Mouse (Mus musculus): ENCODE data around the gene Lrrn3. TPM values are rescaled to one million over a fixed set of nuclear protein-coding genes. Genes with fewer than 3 reads are reported as not detected.

Lrrn3 gene
- polyA plus RNA-seq, 1 experiment from 2014 or later: 95.4 TPM

DNA sequence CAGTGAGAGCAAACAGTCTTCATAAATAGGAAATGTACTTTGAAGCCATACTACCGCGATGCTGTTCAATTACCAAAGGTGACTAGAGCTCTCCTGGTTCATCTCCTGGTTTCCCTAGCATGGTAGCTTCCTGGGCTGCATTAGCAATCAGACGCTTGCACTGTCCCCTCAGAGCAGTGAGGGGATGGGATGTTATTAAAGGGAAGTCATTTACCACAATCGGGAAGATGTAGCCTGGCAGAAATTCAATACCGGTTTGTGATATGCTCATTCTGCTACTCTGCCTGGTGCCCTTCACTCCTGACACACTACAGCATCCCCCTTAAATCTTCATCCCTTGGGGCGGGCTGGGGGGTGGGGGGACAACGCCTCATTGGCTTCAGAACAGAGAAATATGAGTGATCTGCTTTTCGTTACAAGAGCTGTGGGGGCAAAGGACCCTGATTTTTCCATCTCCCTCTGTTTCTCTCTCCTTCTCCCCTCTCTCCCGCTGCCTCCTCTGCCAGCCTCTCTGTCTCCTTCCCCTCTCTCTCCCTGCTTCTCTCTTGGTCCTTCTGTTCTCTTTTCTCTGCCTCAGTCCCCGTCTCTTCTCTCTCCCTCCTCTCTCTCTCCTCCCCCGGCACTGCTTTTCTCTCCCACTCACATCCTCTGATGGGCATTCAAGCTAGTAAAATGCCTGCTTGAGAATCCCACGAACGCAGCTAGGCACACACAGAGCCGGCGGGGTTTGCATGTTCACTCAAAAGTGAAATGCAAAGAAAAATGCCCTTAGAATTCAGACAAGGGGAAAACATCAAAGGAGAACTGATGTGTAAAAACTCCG, 1.3 kb downstream of the Lrrn3 start:
- Histone ChIP-seq H3K36me3 (no peaks in the 10 kb centered on the region), H3K4me2 (peak overlapping the region; percentile 70), H3K27ac (replicated peaks) (peak overlapping the region; percentile 97), H3K4me3 (peak overlapping the region; percentile 62), H3K27me3 (no peaks in the 10 kb centered on the region), H3K4me1 (replicated peaks) (peaks cover 34% of the 10 kb centered on the region), H3K9ac (peak overlapping the region; percentile 92), H3K9me3 (no peaks in the 10 kb centered on the region)
- peak; percentile 67 for ATAC-seq (ENCODE audit: low read depth)
- 12% methylated on average over 16 of the region's 16 CpGs for WGBS

DNA sequence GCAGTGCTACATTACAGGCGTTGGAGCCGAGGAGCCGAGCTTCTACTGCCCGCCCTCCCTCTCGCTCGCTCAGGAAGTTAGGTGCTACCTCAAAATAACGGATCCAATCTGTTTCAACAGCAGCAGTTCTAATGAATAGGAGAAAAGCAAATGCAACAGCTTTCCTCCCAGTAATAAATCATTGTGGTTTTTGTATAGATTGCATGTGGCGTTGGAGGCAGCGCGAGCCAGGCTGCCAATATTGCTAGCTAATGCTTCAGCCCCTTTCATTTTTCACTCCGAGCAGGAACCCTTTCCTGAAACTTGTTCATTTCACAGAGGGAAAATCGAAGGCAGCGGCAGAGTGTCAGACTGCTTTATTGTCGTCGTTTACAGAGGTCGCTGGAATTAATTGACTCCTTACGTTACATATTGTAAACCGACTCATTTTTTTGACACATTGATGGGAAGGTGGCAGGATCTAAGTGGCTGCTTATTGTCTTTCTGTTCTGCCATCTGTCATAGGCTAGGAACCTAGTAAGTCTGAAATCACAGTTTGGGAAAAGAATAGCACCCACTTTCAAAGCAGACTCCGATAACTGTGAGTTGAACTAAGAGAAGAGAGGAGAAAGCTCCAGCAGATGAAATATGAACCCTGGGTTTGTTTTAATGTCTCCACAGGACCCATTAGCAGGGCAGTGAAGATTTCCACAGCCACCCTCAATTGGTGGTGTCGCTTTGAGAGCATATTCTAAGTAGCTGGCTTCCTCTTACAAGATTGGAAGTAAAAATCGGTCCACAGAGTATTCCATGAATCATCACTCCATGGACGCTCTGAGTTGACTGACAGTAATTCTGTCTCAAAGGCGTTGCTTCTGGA, 2.4 kb downstream of the Lrrn3 start:
- Histone ChIP-seq H3K4me2 (peak overlapping the region; percentile 70), H3K9me3 (no peaks in the 10 kb centered on the region), H3K9ac (peak overlapping the region; percentile 92), H3K36me3 (no peaks in the 10 kb centered on the region), H3K4me3 (peak overlapping the region; percentile 62), H3K27me3 (no peaks in the 10 kb centered on the region), H3K27ac (replicated peaks) (peak overlapping the region; percentile 97), H3K4me1 (replicated peaks) (peaks cover 34% of the 10 kb centered on the region)
- WGBS: 7% methylated on average over 23 of the region's 23 CpGs
- no peak for ATAC-seq (ENCODE audit: low read depth)

DNA sequence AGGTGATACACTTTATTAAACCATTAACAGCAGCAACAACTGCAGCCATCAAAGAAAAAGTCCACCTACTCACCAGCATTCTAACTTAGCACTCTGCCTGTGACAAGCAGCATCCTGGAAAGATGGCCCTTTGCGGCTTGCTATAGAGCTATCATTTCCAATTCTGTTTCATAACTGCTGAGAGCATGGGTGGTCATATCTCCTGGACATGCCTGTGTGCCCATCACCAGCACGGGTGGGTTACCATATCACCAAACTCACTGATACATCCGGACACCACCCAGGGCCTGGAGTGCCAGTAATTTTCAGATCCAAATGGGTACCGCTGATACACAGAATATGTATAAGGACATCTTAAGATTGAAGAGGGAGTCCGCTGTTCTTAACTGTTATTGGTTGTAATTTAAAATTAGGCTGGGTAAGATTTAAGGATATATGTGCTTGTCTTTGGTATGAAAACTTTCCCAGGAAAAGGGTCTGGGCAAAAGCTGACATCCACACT, 3.1 kb downstream of the Lrrn3 start:
- 71% methylated on average over 5 of the region's 5 CpGs for WGBS
- Histone ChIP-seq H3K4me3 (peak overlapping the region; percentile 62), H3K27me3 (no peaks in the 10 kb centered on the region), H3K27ac (replicated peaks) (peak overlapping the region; percentile 97), H3K9me3 (no peaks in the 10 kb centered on the region), H3K9ac (peak overlapping the region; percentile 92), H3K4me2 (peak overlapping the region; percentile 70), H3K4me1 (replicated peaks) (peaks cover 34% of the 10 kb centered on the region), H3K36me3 (no peaks in the 10 kb centered on the region)
- no peak for ATAC-seq (ENCODE audit: low read depth)

DNA sequence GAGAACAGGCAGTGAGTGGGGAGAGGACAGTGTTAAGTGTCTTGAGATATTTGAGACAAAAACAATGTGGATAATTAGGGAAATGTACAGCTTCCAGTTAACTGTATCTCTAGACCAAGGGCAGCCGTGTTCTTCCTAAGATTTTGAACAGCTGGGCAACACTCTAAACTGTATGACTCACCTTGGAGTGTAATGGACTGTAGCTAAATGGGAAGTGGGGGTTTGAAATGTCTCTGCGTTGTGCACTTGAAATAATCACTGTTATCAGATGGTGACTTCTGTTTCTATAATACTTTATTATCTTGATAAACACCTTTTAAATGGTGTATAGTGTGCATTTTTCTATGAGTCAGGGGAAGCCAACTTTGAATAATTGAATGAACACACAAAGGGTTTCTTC, 4.7 kb downstream of the Lrrn3 start:
- 58% methylated on average over 2 of the region's 2 CpGs for WGBS

DNA sequence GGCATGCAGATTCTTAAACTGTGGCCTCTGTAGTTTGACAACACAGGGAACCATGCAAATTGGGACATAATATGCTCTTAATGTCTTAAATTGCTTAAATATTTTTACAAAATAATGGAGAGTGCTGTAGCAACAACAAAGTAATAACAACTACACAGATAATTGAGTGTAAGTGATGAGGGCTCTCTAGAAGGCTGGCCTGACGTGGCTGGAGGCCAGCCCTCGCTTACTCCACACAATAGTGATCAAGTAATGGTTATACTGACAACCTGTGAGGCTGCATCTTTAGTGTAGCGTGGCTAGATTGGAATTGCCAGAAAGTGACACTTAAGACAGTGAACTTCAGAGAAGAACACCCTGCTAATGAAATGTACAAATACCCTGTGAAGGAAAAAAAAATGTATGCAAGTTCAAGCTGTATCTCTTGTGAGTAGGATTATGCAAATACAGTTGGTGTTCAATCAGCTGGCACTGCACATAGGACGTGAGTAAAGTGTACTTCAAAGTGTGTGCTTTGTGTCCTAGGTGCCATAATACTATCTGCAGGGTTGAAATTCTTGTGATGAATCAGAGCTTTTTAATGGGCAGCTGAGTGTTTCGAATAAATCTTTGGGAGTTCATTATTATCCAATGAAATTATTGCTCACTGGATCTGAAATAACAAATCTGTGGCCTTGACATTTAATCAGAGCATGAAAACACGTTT, 17.0 kb downstream of the Lrrn3 start:
- Histone ChIP-seq H3K36me3 (no peaks in the 10 kb centered on the region), H3K4me1 (replicated peaks) (peaks cover 25% of the 10 kb centered on the region), H3K9me3 (no peaks in the 10 kb centered on the region), H3K4me3 (no peak overlapping the region), H3K9ac (no peak overlapping the region), H3K4me2 (no peak overlapping the region), H3K27ac (replicated peaks) (no peak overlapping the region), H3K27me3 (no peaks in the 10 kb centered on the region)
- 58% methylated on average over 6 of the region's 6 CpGs for WGBS
- no peak for ATAC-seq (ENCODE audit: low read depth)

More for the DNA sequence above, 4.7 kb downstream of the Lrrn3 start:
- no peak overlapping the region for H3K4me3 ChIP-seq
- no peaks in the 10 kb centered on the region for H3K9me3 ChIP-seq
- no peaks in the 10 kb centered on the region for H3K27me3 ChIP-seq
- peaks cover 31% of the 10 kb centered on the region for H3K4me1 ChIP-seq (replicated peaks)
- no peaks in the 10 kb centered on the region for H3K36me3 ChIP-seq
- H3K4me2 ChIP-seq: peak overlapping the region; percentile 70
- no peak overlapping the region for H3K9ac ChIP-seq
- H3K27ac ChIP-seq (replicated peaks): no peak overlapping the region
- no peak for ATAC-seq (ENCODE audit: low read depth)

DNA sequence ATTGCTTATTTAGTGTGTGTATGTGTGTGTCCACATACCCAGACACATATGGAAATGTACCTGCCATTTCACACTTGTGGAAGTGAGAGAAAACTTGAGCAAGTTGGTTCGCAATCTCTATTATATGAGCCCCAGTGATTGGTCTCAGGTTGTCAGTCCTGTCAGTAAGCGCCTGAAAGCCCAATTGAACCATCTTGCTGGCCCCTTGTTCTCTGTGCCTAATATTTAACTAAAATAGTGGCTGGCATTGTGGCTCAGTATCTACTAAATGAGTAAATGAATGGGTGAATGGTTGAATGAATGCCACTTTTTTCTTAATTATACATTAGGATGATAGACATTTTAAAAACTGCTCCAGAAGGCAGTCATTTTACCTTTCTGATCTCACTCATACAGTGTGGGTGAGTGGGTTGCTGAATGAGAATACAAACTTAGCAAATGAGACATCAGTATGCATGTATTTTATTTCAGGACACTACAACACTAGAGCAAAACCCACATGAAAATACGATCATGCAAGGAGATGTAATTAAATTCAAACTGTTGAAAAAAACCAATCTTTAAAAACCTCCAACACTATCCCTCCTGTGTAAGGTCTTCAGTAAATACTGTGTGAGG, 17.7 kb downstream of the Lrrn3 start:
- Histone ChIP-seq H3K4me2 (no peak overlapping the region), H3K9me3 (no peaks in the 10 kb centered on the region), H3K4me1 (replicated peaks) (peaks cover 21% of the 10 kb centered on the region), H3K9ac (no peak overlapping the region), H3K36me3 (no peaks in the 10 kb centered on the region), H3K27me3 (no peaks in the 10 kb centered on the region), H3K4me3 (no peak overlapping the region), H3K27ac (replicated peaks) (no peak overlapping the region)
- WGBS: 90% methylated on average over 3 of the region's 3 CpGs
- ATAC-seq (ENCODE audit: low read depth): no peak

DNA sequence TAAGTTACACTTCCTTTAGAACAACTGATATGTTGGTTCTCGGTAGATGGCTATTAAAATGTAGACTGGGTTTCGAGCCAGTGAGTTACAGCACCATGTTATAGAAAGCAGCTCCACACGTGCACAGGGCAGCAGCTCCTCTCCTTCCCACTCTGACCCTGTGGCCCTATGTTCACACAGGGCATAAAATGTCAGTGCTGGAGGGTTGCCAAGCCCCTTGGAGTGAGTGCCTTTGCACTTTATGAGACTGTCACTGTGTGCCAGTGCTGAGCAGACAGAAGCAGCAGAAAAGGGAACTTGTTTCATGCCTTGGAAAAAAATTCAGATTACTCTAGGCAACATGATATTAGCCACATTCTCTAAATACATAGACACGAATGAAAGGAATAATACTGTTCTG, 47.8 kb downstream of the Lrrn3 start:
- WGBS: 31% methylated on average over 4 of the region's 4 CpGs
- Histone ChIP-seq H3K4me2 (no peak overlapping the region), H3K4me3 (no peak overlapping the region), H3K27me3 (no peaks in the 10 kb centered on the region), H3K27ac (replicated peaks) (no peak overlapping the region), H3K9me3 (no peaks in the 10 kb centered on the region), H3K4me1 (replicated peaks) (peaks cover 5% of the 10 kb centered on the region), H3K36me3 (no peaks in the 10 kb centered on the region), H3K9ac (no peak overlapping the region)
- ATAC-seq (ENCODE audit: low read depth): peak; percentile 59; the same call in 1 of the 2 replicates

DNA sequence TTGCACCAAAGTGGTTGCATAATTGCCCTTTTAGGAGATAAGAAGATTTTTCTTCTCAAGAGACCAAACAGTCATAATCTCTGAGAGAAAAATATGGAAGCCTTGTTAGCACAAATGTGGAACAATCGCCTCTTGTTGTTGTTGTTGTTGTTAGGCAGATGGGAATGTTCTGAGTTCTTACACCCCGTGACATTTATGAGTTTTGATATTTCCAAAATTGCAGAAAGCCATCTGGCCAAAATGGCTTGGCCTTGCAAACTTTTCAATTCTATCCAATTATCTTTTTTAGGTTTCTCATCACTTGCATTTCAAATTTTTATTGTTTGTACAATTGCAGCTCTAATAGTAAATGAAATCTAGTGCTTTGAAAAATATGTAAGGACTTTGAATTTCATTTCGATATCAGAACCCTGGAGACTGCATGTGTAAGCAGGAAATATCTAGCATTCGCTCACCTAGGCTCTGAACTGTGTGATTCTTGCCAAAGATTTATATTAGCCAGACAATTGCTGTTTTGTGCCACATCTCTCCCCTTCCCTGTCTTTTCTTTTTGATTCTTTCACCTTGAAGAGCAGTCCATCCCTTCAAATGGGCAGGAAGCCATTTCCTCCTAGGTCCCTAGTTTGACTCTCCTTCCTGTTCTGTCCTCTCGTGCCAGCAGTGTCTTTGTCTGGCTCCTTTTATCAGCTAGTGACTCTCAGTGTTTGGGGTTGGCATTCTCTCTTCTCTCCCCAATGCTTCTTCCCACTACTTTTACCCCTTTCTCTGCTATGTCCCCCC, 49.8 kb downstream of the Lrrn3 start:
- Histone ChIP-seq H3K4me1 (replicated peaks) (peaks cover 5% of the 10 kb centered on the region), H3K36me3 (no peaks in the 10 kb centered on the region), H3K4me2 (no peak overlapping the region), H3K9ac (no peak overlapping the region), H3K9me3 (no peaks in the 10 kb centered on the region), H3K27ac (replicated peaks) (no peak overlapping the region), H3K27me3 (no peaks in the 10 kb centered on the region), H3K4me3 (no peak overlapping the region)
- WGBS: 78% methylated on average over 5 of the region's 5 CpGs
- ATAC-seq (ENCODE audit: low read depth): no peak

DNA sequence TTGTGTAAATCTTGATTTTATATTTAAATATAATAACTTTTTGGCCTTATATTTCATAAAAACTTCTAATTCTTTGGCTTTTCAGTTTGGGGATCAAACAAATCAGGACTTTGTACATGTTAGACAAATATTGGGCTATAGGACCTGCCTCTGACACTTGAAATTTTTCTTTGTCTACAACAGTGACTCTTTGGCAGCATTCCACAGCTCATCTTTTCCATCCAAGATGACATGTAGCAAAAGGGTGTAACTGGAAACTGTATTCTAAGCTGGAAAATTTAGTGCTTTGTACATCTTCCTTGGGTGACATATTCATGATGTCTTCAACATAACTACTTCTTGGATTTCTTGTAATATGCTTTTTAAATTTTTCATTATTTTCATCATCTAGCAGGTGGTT, 57.4 kb downstream of the Lrrn3 start:
- H3K4me1 ChIP-seq (replicated peaks): peaks cover 16% of the 10 kb centered on the region
- no peak overlapping the region for H3K27ac ChIP-seq (replicated peaks)
- H3K36me3 ChIP-seq: no peaks in the 10 kb centered on the region
- no peak overlapping the region for H3K4me3 ChIP-seq
- no peak for ATAC-seq (ENCODE audit: low read depth)
- no peak overlapping the region for H3K4me2 ChIP-seq
- H3K9ac ChIP-seq: no peak overlapping the region
- H3K9me3 ChIP-seq: no peaks in the 10 kb centered on the region
- no peaks in the 10 kb centered on the region for H3K27me3 ChIP-seq

DNA sequence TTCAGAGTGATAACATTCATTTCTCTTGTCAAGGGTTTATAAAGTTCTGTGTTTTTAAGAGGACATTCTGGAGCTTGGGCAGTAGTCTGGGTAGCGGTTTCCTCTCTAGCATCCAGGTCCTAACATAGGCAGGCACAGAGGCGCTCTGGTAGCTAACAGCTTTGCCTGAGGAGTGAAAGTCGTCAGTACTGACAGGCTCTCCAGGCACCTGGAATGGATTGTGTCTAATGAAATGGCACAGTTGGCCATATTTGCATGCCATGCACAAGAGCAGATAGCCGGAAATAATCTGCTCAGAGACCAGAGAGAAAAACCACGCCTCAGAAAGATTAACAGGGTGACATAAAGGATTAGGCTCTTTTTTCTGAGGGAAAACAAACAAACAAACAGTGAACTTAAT, 58.8 kb downstream of the Lrrn3 start:
- no peak overlapping the region for H3K4me3 ChIP-seq
- no peaks in the 10 kb centered on the region for H3K27me3 ChIP-seq
- WGBS: 46% methylated on average over 5 of the region's 5 CpGs
- H3K4me2 ChIP-seq: no peak overlapping the region
- H3K4me1 ChIP-seq (replicated peaks): peaks cover 16% of the 10 kb centered on the region
- no peaks in the 10 kb centered on the region for H3K9me3 ChIP-seq
- ATAC-seq (ENCODE audit: low read depth): no peak
- no peaks in the 10 kb centered on the region for H3K36me3 ChIP-seq
- H3K27ac ChIP-seq (replicated peaks): no peak overlapping the region
- no peak overlapping the region for H3K9ac ChIP-seq

DNA sequence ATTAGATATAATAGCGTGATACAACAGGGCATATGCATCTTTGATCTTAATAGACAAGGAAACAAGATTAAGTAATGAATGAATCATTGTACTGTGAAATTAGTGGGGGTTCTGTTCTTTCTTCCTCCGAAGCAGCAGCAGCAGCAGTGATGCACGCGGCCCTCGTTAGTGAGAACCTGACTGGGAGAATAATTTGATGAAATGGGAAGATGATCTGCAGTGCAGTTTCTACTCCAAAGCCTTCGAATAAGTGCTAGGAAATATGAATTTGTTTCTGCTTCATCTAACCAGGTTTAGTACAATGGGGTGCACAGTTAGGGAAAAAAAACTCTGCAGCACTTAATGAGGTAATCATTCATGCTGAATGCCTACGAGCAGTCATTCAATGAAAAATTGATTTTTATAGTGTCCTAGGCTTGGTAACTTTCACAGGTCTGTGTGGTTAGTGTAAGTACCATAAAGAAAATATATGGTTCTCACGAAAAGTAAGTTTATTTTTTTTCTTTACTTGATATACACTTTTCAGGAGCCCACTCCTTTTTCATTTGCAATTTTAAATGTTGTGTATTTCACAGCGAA, 61.0 kb downstream of the Lrrn3 start:
- Histone ChIP-seq H3K4me3 (no peak overlapping the region), H3K9ac (no peak overlapping the region), H3K4me1 (replicated peaks) (peaks cover 11% of the 10 kb centered on the region), H3K4me2 (no peak overlapping the region), H3K9me3 (no peaks in the 10 kb centered on the region), H3K27ac (replicated peaks) (no peak overlapping the region), H3K27me3 (no peaks in the 10 kb centered on the region), H3K36me3 (no peaks in the 10 kb centered on the region)
- ATAC-seq (ENCODE audit: low read depth): no peak; the same call in 1 of the 2 replicates
- WGBS: 46% methylated on average over 9 of the region's 9 CpGs

Measured in neural tube, embryonic 13.5 days (tissue).